Mouse (Mus musculus) kidney, embryonic 16.5 days (tissue): ENCODE measurements around the gene Setx. TPM values are rescaled to one million over a fixed set of nuclear protein-coding genes. Genes with fewer than 3 reads are reported as not detected.
A peak's percentile ranks its signal among the peaks of the same experiment; 100 is the strongest.
"Not testable (repeated sequence)": the region's sequence is repeated elsewhere in the genome, so short reads cannot be mapped to it uniquely, and the experiment has no call there.

ENCODE experiments used
- ATAC-seq: fragments of 200-750 bp; cut with Nextera tagmentation; 2 replicates; pipeline ENCODE4 v1.8.0; 2017; ENCODE audit warnings: moderate TSS enrichment; ENCODE audit not compliant: low FRiP score, low TSS enrichment
- H3K27ac ChIP-seq: fragments of 300-500 bp; sonication (generic); 2 replicates; pipeline ENCODE4 v1.5.1; 2014; ENCODE audit warnings: low read length
- H3K27me3 ChIP-seq: fragments of 300-500 bp; sonication (generic); 2 replicates; pipeline ENCODE4 v1.6.1; 2014; ENCODE audit warnings: low read length, control low read depth, mixed read lengths; ENCODE audit not compliant: insufficient read depth
- H3K36me3 ChIP-seq: fragments of 300-500 bp; sonication (generic); 2 replicates; pipeline ENCODE4 v1.6.1; 2014; ENCODE audit warnings: low read length, control low read depth, mixed read lengths; ENCODE audit not compliant: insufficient read depth
- H3K4me1 ChIP-seq: fragments of 300-500 bp; sonication (generic); 2 replicates; pipeline ENCODE4 v1.6.1; 2014; ENCODE audit warnings: low read length, control low read depth, mixed read lengths; ENCODE audit not compliant: insufficient read depth
- H3K4me2 ChIP-seq: fragments of 300-500 bp; sonication (generic); replicated peaks from 2 replicates; pipeline ENCODE4 v1.6.1; 2014; ENCODE audit warnings: low read depth, low read length
- H3K4me3 ChIP-seq: fragments of 300-500 bp; sonication (generic); 2 replicates; pipeline ENCODE4 v1.5.1; 2014; ENCODE audit warnings: mild to moderate bottlenecking, low read length
- H3K9ac ChIP-seq: fragments of 300-500 bp; sonication (generic); replicated peaks from 2 replicates; pipeline ENCODE4 v1.6.1; 2014; ENCODE audit warnings: low read length
- H3K9me3 ChIP-seq: fragments of 300-500 bp; sonication (generic); 2 replicates; pipeline ENCODE4 v1.6.1; 2016; ENCODE audit warnings: low read length, control low read depth
- WGBS: fragments of 180-500 bp; shearing (Covaris S2); extraction: QIAGEN DNeasy Blood & Tissue Kit; methylation state at CpG from one replicate; pipeline ENCODE4 v1.1.7; 2014; 5-methylcytosine and 5-hydroxymethylcytosine counted together
- polyA plus RNA-seq: library from polyadenylated mRNA; unstranded; fragments of >200 nt; fragmentation: Nextera tagmentation; extraction: Ambion mirVana; gene quantifications from 2 replicates; pipeline ENCODE4 v1.2.1, GENCODE M21; 2015

Setx gene
- polyA plus RNA-seq, 1 experiment from 2014 or later: 8.0 TPM

DNA sequence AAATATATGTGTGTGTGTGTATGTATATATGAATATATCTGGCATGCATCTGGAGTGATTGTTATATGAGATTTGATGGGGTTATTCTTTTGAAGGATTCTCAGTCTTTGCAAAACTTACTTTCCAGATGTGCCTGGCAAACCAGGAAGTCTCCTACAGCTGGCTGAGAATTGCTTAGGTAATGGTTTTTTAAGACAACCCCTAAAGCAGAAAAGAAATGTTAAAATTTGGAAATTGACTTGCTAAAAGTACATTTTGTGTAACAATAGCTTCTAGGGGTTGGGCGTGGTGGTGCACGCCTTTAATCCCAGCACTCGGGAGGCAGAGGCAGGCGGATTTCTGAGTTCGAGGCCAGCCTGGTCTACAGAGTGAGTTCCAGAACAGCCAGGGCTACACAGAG, 26.0 kb upstream of the Setx start:
- 97% methylated on average over 5 of the region's 5 CpGs for WGBS
- H3K9ac ChIP-seq, ATAC-seq, H3K27me3 ChIP-seq, H3K4me3 ChIP-seq, H3K36me3 ChIP-seq, H3K4me2 ChIP-seq, H3K9me3 ChIP-seq, H3K27ac ChIP-seq, H3K4me1 ChIP-seq: not testable (repeated sequence)

DNA sequence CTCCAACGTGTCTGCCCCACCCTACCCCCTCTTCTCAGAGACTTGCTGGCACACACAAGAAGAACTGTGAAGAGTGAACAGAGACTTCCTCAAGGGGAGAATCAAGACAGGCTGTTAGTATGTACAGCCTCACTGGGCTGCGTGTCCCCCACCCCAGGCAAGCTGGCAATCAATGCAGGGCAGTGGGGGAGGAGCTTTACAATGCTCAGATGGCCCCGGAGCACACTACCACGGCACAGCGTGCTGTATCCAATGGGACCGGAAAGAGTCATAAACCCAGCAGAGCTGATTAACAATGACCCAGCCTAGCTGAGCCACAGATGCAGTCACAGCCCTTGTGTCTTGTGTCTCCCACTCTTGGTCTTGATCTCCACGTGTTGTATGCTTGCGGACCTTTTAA, 25.2 kb upstream of the Setx start:
- no peak overlapping the region for H3K27ac ChIP-seq
- H3K9me3 ChIP-seq: no peaks in the 10 kb centered on the region
- H3K4me1 ChIP-seq: no peaks in the 10 kb centered on the region
- WGBS: 32% methylated on average over 8 of the region's 8 CpGs
- no peak overlapping the region for H3K9ac ChIP-seq
- no peak for ATAC-seq
- no peak overlapping the region for H3K4me3 ChIP-seq
- no peaks in the 10 kb centered on the region for H3K36me3 ChIP-seq
- H3K4me2 ChIP-seq: no peak overlapping the region
- no peaks in the 10 kb centered on the region for H3K27me3 ChIP-seq

- no peaks in the 10 kb centered on the region for H3K9me3 ChIP-seq
- no peaks in the 10 kb centered on the region for H3K4me1 ChIP-seq
- 88% methylated on average over 14 of the region's 14 CpGs for WGBS
- no peak overlapping the region for H3K9ac ChIP-seq
- no peak for ATAC-seq
- no peak overlapping the region for H3K4me2 ChIP-seq
- no peaks in the 10 kb centered on the region for H3K36me3 ChIP-seq
- no peak overlapping the region for H3K27ac ChIP-seq
- no peak overlapping the region for H3K4me3 ChIP-seq
- no peaks in the 10 kb centered on the region for H3K27me3 ChIP-seq
Measured at GRCm38 (mm10) chr2:29099646-29100045, 24.3 kb upstream of the Setx start.

- Histone ChIP-seq H3K27ac (no peak overlapping the region), H3K27me3 (no peaks in the 10 kb centered on the region), H3K9ac (no peak overlapping the region), H3K9me3 (no peaks in the 10 kb centered on the region), H3K4me2 (peak overlapping the region; percentile 35; the same call in 1 of the 2 replicates), H3K36me3 (no peaks in the 10 kb centered on the region), H3K4me1 (no peaks in the 10 kb centered on the region), H3K4me3 (no peak overlapping the region; the same call in 1 of the 2 replicates)
- no peak for ATAC-seq
- 71% methylated on average over 7 of the region's 7 CpGs for WGBS
Measured at GRCm38 (mm10) chr2:29100822-29101534, 23.0 kb upstream of the Setx start.

DNA sequence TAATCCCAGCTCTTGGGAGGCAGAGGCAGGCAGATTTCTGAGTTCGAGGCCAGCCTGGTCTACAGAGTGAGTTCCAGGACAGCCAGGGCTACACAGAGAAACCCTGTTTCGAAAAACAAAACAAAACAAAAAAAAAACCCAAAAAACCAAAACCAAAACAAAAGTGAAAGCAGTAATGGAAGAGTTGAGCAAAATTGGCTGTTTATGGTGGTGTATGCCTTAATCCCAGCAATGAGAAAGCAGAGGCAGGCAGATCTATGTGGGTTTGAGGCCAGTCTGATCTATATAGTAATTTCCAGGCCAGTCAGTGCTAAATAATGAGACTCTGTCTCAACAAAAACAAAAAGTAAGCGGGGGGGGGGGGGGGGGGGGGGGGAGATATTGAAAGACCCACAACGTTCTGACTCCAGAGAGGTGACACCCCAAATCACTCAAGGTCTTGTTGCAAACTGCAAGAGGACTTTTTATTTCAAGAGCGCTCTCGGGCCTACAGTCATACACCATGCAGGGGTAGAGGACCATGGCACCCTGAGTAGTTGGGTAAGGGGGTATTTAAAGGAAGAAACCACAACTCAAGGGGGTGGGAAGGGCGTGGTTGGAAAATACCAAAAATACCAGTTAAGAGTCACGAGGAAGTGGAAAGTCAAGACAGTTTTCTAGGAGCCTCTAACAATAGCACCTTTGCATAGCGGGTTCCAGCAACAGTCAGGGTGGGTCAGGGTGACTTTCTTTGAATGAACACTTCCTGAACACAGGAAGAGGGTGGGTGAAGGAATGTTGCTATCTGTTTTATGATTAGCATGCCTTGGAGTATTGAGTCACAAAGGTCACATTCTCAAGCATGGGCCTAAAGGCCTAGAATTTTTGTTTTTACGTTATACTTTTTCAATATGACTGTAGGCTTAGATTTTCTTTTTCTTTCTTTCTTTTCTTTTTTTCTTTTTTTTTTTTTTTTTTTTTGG, 21.3 kb upstream of the Setx start:
- 78% methylated on average over 9 of the region's 10 CpGs for WGBS
- H3K4me1 ChIP-seq, H3K9ac ChIP-seq, H3K4me3 ChIP-seq, H3K36me3 ChIP-seq, H3K4me2 ChIP-seq, H3K27ac ChIP-seq, ATAC-seq, H3K9me3 ChIP-seq, H3K27me3 ChIP-seq: not testable (repeated sequence)

DNA sequence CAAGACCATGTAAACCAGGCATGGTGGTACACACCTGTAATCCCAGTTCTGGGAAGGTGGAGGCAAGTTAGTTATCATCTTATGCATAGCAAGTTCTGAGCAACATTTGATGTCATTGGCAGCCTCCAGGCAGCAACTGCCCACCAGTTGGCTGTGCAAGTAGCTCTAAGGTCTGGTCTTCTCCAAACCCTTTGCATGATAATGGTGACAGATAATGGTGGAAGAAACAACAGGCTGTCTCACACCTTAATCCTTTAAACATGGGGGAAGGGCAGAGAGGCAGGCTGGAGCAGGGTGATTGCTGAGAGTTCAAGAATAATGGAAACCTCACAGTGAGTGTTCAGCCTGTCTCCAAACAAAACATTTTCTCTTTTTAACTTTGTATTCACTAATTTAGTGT, 3.0 kb upstream of the Setx start:
- peaks cover 2% of the 10 kb centered on the region; the same call in 1 of the 2 replicates for H3K4me1 ChIP-seq
- H3K9ac ChIP-seq: no peak overlapping the region
- no peak overlapping the region for H3K27ac ChIP-seq
- no peaks in the 10 kb centered on the region for H3K27me3 ChIP-seq
- no peak overlapping the region for H3K4me2 ChIP-seq
- no peaks in the 10 kb centered on the region for H3K36me3 ChIP-seq
- H3K9me3 ChIP-seq: no peaks in the 10 kb centered on the region
- ATAC-seq: no peak
- H3K4me3 ChIP-seq: no peak overlapping the region

GRCm38 (mm10) chr2:29122446-29122845, 1.5 kb upstream of the Setx start:
- peaks cover 8% of the 10 kb centered on the region for H3K4me1 ChIP-seq
- no peak overlapping the region for H3K9ac ChIP-seq
- WGBS: 69% methylated on average over 3 of the region's 3 CpGs
- no peaks in the 10 kb centered on the region for H3K9me3 ChIP-seq
- no peak overlapping the region for H3K27ac ChIP-seq
- H3K4me2 ChIP-seq: no peak overlapping the region
- H3K36me3 ChIP-seq: 0 out of 2 replicates have a peak, but pooled peaks cover 4% of the 10 kb centered on the region
- no peaks in the 10 kb centered on the region for H3K27me3 ChIP-seq
- ATAC-seq: no peak
- H3K4me3 ChIP-seq: no peak overlapping the region

- Histone ChIP-seq H3K9ac (peak overlapping the region; percentile 51), H3K27me3 (no peaks in the 10 kb centered on the region), H3K4me1 (peaks cover 8% of the 10 kb centered on the region), H3K9me3 (no peaks in the 10 kb centered on the region), H3K4me2 (peak overlapping the region; percentile 63), H3K4me3 (peak overlapping the region; percentile 79), H3K36me3 (peaks cover 13% of the 10 kb centered on the region; the same call in 1 of the 2 replicates), H3K27ac (peak overlapping the region; percentile 54)
- whole genome bisulfite sequencing: under 1% methylated on average over 24 of the region's 24 CpGs
- no peak for ATAC-seq
Measured at GRCm38 (mm10) chr2:29124571-29124935, 572 bp downstream of the Setx start.

DNA sequence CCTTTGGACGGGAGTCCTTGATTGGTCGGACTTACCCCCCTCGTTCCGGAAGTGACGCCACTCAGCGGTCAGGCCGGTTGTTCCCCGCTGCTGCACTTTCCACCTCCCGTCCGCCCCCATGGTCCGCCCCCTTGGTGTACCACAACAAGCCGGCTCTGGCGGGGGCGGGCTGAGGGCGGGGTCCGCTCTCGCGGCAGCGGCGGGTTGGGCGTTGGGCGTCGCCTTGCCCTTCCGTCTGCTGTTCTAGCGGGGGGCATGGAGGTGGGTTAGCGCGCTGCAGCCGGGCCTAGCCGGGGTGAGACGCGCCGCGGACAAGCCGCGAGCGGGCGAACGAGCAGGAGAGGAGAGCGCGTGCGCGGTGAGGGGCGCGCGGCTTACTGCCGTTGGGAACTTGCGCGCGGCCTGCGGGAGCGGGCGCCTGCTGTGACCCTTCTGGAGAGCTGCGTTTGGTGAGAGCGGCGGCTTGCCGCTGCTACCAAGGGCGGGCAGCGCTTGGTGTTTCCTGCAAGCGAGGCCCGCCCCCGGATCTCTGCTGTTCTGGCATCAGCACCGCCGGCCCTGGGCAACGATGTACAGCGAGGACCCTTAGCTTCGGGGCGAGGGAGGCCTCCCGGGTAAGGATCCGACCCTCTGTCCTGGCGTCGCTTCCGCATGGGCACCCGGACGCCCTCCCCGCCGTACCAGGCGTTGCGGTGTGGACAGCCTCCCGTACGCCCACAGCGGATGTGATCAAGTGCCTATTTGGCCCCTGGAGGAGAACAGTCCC, 1.1 kb downstream of the Setx start:
- WGBS: under 1% methylated on average over 81 of the region's 81 CpGs
- peak; percentile 99 for ATAC-seq
- H3K4me1 ChIP-seq: peaks cover 8% of the 10 kb centered on the region

More for the DNA sequence above, 1.1 kb downstream of the Setx start:
- Histone ChIP-seq H3K9ac (peak overlapping the region; percentile 85), H3K36me3 (peaks cover 19% of the 10 kb centered on the region), H3K27me3 (no peaks in the 10 kb centered on the region), H3K27ac (peak overlapping the region; percentile 96), H3K4me3 (peak overlapping the region; percentile 79), H3K9me3 (no peaks in the 10 kb centered on the region), H3K4me2 (peak overlapping the region; percentile 63)
